Mouse (Mus musculus): ENCODE measurements around the gene Col26a1.

DNA sequence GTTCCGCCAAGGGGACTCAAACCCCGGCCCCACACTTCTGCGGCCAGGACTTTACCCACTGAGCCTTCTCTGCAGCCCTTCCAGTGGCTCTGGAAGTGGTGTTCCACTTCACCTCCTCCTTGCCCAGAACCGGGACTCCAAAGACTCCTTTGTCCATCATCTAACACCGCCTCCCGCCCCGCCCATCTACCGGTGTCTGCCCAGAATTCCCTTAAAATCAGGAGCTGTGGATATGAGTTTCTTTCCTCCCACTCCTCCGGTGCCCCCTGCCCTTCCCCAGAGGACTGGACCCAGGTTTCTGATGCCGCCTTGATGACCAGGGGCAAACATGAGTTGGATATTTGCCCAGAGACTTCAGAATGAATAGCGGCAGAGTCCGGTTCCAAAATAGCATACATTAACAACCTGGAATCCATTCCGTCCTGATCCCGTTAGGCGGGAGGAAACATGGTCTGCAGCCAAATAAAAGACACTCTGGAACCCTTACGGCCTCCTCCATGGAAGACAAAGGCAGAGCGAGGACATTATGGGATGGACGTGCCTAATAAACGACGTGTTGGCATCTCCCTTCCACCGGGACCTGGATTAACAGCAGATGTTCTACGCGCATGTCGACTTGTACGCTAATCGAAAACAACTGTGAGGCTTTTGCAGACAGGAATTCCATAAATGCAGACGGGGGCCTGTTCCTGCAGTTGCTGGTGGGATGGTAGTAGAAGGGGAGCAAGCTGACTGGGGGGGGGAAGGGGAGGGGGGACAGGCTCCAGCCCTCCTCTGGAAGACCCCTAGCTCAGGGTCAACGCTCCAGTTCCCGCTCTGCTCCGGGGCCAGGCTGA lies 72.3 kb downstream of the Col26a1 start:
- no peak for TF ChIP-seq CTCF (IDR thresholded peaks at IDR 0.05; ENCODE audit: insufficient read depth, low read length)
- no peak for TF ChIP-seq POLR2A (IDR thresholded peaks at IDR 0.05; ENCODE audit: borderline replicate concordance, extremely low read depth, low read depth, low read length)
